Mouse (Mus musculus): ENCODE results near the gene Slc35d2. TPM values are rescaled to one million over a fixed set of nuclear protein-coding genes. Genes with fewer than 3 reads are reported as not detected.

Gene Slc35d2
- polyA plus RNA-seq (2012): 0.18 and 0.41 TPM in 2 replicates

DNA sequence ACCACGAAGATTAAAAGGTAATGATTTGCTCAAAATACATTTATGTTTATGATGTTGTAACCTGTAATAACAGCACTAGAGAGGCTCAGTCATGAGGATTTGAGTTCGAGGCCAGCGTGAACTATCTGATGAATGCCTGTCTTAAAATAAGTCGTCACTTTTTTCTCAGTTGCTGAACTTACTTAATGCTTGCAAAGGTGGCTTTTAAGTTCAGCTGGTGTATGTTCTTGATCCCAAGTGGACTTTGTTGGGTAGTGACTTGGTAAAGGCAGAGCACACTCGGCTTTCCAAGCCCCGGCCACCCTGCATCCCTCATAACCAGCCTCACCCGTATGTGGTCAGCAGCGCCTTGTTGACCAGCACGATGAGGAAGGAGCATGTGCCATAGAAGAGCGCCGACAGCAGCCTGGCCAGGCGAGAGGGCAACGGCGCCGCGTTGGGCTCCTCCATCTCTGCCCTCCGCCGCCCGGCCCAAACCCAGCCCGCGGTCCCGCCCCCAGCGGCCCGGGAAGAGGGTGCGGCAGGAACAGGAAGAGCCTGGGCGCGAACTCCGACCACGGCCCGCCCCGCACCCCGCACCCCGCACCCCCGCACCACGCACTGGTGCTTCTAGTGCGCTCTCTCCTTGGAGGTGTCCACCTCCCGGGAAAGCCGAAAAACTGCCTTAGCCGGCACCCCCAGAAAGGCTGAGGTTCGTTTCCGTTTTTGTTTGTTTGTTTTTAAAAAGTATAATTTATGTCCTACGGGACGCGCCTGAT, at the start of gene Slc35d2:
Gene Slc35d2 (minus strand): TSS at position 511 of the 758 bp plus-strand sequence.
- peak within 1 kb of the TSS; percentile 58 for H3K4me3 ChIP-seq (replicated peaks)
- TF ChIP-seq GATA1 (IDR thresholded peaks at IDR 0.05; ENCODE audit: low read length): no peak
- TF ChIP-seq TAL1 (IDR thresholded peaks at IDR 0.05; ENCODE audit: low read length): no peak
- peaks cover 14% of the 10 kb centered on the region for H3K4me1 ChIP-seq (ENCODE audit: control insufficient read depth)
- no peaks in the 10 kb centered on the region for H3K9me3 ChIP-seq (ENCODE audit: control insufficient read depth, low read length)
- H3K36me3 ChIP-seq (ENCODE audit: control insufficient read depth): peaks cover 62% of the 10 kb centered on the region
- no peaks in the 10 kb centered on the region for H3K27me3 ChIP-seq (ENCODE audit: control insufficient read depth)

DNA sequence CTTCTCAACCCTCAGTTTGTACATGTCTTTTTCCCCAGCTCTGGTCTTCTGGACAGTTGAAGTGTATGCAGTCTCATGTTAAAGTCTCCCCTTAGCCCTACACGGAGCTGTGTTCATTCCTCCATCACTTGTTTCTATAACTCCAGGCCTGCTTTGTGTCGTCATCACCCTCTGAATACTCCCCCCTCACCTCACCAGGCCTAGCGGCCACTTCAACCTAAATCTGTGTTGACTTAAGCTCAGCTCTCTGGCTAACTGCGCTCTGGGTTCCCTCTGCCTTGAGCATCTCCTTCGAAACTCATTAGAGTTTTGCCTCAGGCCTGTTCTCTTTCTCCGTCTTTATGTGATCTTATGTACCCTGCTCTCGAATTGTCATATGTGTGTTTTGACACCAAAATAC, 48.8 kb upstream of the Slc35d2 start:
- TF ChIP-seq TAL1 (IDR thresholded peaks at IDR 0.05; ENCODE audit: low read length) (no peak), GATA1 (IDR thresholded peaks at IDR 0.05; ENCODE audit: low read length) (no peak)
- Histone ChIP-seq H3K4me3 (replicated peaks) (no peak overlapping the region), H3K27me3 (ENCODE audit: control insufficient read depth) (no peaks in the 10 kb centered on the region), H3K4me1 (ENCODE audit: control insufficient read depth) (no peaks in the 10 kb centered on the region), H3K9me3 (ENCODE audit: control insufficient read depth, low read length) (no peaks in the 10 kb centered on the region), H3K36me3 (ENCODE audit: control insufficient read depth) (peaks cover 5% of the 10 kb centered on the region; the same call in 1 of the 2 replicates)

DNA sequence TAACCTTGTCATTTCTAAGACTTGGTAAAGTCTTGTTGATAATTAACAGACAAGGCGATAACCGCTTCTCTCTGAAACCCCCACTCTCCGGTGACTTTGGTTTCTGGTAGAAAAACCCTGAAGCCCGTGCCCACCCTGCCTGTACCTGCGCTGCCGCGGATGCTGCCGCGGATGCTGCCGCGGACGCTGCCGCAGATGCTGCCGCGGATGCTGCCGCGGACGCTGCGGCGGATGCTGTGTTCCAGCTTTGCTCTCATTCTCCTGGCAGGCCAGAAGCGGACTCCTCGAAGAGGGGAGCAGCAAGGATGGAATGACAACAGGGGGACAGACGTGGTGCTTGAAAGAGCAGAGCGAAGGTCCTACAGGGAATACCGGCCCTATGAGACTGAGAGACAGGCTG, 40.6 kb upstream of the Slc35d2 start:
- Histone ChIP-seq H3K4me1 (ENCODE audit: control insufficient read depth) (no peaks in the 10 kb centered on the region), H3K4me3 (replicated peaks) (no peak overlapping the region), H3K36me3 (ENCODE audit: control insufficient read depth) (peaks cover 7% of the 10 kb centered on the region; the same call in 1 of the 2 replicates), H3K9me3 (ENCODE audit: control insufficient read depth, low read length) (no peaks in the 10 kb centered on the region), H3K27me3 (ENCODE audit: control insufficient read depth) (peaks cover 2% of the 10 kb centered on the region; the same call in 1 of the 2 replicates)
- TF ChIP-seq GATA1 (IDR thresholded peaks at IDR 0.05; ENCODE audit: low read length) (no peak), TAL1 (IDR thresholded peaks at IDR 0.05; ENCODE audit: low read length) (no peak)

DNA sequence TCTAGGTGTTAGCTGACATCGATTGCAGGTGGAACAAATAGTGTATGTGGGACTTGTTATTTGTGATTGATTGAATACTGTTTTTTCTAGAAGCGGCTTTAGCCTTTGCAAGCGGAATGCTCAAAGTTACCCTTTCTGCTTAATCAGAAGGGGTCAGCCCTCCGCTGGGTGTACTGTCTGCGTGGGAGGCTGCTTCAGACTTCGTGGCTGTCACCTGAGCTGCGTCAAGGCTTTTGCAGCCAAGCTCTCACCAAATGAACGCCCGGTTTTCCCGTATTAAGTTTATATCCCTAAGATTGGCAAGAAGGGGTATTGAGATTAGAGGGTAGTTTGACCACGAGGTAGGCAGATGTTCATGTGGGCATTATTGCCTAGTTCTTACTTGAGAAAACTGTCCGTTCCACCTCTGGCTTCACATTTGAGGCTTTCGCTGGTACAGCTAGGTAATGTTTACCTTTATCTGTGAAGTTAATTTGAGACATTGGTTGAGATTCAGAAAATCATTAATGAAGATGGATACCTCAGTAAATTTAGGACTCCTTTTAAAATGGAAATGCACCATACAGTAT, 34.1 kb upstream of the Slc35d2 start:
- H3K36me3 ChIP-seq (ENCODE audit: control insufficient read depth): no peaks in the 10 kb centered on the region
- H3K4me1 ChIP-seq (ENCODE audit: control insufficient read depth): peaks cover 28% of the 10 kb centered on the region
- peak overlapping the region; percentile 80 for H3K4me3 ChIP-seq (replicated peaks)
- TF ChIP-seq TAL1 (IDR thresholded peaks at IDR 0.05; ENCODE audit: low read length): no peak
- TF ChIP-seq GATA1 (IDR thresholded peaks at IDR 0.05; ENCODE audit: low read length): no peak
- peaks cover 60% of the 10 kb centered on the region for H3K27me3 ChIP-seq (ENCODE audit: control insufficient read depth)
- H3K9me3 ChIP-seq (ENCODE audit: control insufficient read depth, low read length): no peaks in the 10 kb centered on the region

DNA sequence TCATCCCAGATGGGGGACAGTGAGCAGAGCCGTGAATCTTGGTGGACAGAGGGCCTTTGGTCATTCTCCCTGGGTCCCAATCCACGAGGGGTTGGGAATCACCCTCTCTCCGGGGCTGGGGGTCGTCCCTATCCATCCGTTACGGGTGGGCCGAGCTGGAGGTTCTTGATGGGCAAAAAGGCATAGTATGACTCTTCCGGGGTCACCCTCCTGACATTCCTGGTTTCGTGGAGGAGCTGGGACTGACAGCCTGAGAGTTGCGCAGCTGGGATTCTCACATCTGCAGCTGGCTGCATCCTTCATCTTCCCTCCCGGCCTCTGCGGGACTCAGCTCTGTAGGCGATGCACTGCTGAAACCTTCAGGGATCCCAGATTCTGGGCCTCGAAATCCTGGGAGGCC, 33.5 kb upstream of the Slc35d2 start:
- Histone ChIP-seq H3K27me3 (ENCODE audit: control insufficient read depth) (peaks cover 66% of the 10 kb centered on the region), H3K9me3 (ENCODE audit: control insufficient read depth, low read length) (no peaks in the 10 kb centered on the region), H3K4me3 (replicated peaks) (peak overlapping the region; percentile 80), H3K4me1 (ENCODE audit: control insufficient read depth) (peaks cover 28% of the 10 kb centered on the region), H3K36me3 (ENCODE audit: control insufficient read depth) (no peaks in the 10 kb centered on the region)
- no peak for TF ChIP-seq GATA1 (IDR thresholded peaks at IDR 0.05; ENCODE audit: low read length)
- TF ChIP-seq TAL1 (IDR thresholded peaks at IDR 0.05; ENCODE audit: low read length): no peak

DNA sequence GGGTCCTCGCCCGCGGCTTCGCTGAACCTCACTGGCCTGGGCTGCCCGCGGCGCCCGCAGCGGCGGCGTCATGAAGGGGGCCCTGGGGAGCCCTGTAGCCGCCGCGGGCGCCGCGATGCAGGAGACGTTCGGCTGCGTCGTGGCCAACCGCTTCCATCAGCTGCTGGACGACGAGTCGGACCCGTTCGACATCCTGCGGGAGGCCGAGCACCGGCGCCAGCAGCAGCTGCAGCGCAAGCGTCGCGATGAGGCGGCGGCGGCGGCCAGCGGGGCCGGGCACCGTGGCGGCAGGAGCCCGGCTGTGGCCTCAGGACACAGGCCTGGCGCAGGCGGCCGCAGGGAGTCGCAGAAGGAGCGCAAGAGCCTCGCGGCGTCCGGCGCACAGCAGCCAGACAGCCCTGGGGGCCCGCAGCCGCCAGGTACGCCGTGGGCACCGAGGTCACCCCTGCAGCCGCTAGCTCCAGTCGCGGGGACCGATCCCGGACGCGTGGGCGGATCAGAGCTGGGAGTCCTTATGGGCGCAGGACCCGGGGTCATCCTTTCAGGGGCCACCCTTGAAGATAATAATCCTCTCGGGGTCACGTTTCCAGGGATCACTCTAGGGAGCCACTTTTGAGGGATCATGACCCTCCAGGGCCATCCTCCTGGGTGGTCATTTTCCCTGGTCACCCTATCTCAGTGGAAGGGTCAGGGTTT, 32.9 kb upstream of the Slc35d2 start:
- no peak for TF ChIP-seq TAL1 (IDR thresholded peaks at IDR 0.05; ENCODE audit: low read length)
- TF ChIP-seq GATA1 (IDR thresholded peaks at IDR 0.05; ENCODE audit: low read length): no peak

DNA sequence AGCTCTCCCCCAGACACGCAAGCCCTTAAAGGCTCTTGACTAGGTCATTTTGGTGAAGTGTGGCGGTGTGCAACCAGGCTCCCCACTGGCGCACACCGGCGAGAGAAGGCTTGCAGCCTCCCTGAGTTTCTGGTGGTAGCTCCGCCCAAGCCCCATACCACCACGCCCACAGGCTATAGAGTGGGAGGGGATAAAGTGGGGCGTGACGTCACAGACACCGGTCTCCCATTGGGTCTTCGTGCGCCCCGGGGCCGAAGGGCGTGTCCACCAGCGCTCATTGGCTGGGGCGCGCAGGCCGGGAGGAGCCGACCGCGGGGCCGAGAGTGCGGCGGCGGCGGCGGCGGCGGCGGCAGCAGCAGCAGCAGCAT, 32.4 kb upstream of the Slc35d2 start, which contains the start of gene Habp4:
Gene Habp4 (plus strand): TSS at position 277 of the 368 bp plus-strand sequence.
- H3K27me3 ChIP-seq (ENCODE audit: control insufficient read depth): peaks cover 77% of the 10 kb centered on the region
- peaks cover 28% of the 10 kb centered on the region for H3K4me1 ChIP-seq (ENCODE audit: control insufficient read depth)
- H3K9me3 ChIP-seq (ENCODE audit: control insufficient read depth, low read length): no peaks in the 10 kb centered on the region
- no peak for TF ChIP-seq GATA1 (IDR thresholded peaks at IDR 0.05; ENCODE audit: low read length)
- no peak for TF ChIP-seq TAL1 (IDR thresholded peaks at IDR 0.05; ENCODE audit: low read length)
- no peaks in the 10 kb centered on the region for H3K36me3 ChIP-seq (ENCODE audit: control insufficient read depth)
- H3K4me3 ChIP-seq (replicated peaks): peak within 1 kb of the TSS; percentile 80

More for the DNA sequence above, 32.9 kb upstream of the Slc35d2 start:
- Histone ChIP-seq H3K27me3 (ENCODE audit: control insufficient read depth) (peaks cover 72% of the 10 kb centered on the region), H3K9me3 (ENCODE audit: control insufficient read depth, low read length) (no peaks in the 10 kb centered on the region), H3K4me3 (replicated peaks) (peak overlapping the region; percentile 80), H3K36me3 (ENCODE audit: control insufficient read depth) (no peaks in the 10 kb centered on the region), H3K4me1 (ENCODE audit: control insufficient read depth) (peaks cover 28% of the 10 kb centered on the region)

DNA sequence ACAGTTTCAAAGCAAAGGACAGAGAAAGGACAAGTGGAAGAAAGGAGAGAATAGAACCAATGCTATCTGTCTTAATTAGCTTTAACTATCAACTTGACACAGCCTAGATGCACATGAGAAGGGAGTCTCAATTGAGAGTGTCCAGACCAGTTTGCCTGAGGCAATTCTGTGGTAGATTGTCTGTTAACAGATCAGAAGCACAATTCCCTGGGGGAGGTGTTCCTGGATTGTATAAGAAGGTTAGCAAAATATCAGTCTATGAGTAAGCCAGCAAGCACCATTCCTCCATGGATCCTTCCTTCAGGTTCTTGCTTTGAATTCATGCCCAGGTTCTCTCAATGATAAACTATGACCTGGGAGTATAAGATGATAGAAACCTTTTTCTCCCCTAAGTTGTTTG, 27.8 kb upstream of the Slc35d2 start:
- H3K36me3 ChIP-seq (ENCODE audit: control insufficient read depth): no peaks in the 10 kb centered on the region; the same call in 1 of the 2 replicates
- peaks cover 67% of the 10 kb centered on the region for H3K27me3 ChIP-seq (ENCODE audit: control insufficient read depth)
- H3K4me3 ChIP-seq (replicated peaks): no peak overlapping the region
- no peak for TF ChIP-seq TAL1 (IDR thresholded peaks at IDR 0.05; ENCODE audit: low read length)
- no peak for TF ChIP-seq GATA1 (IDR thresholded peaks at IDR 0.05; ENCODE audit: low read length)
- peaks cover 39% of the 10 kb centered on the region for H3K4me1 ChIP-seq (ENCODE audit: control insufficient read depth)
- H3K9me3 ChIP-seq (ENCODE audit: control insufficient read depth, low read length): no peaks in the 10 kb centered on the region

DNA sequence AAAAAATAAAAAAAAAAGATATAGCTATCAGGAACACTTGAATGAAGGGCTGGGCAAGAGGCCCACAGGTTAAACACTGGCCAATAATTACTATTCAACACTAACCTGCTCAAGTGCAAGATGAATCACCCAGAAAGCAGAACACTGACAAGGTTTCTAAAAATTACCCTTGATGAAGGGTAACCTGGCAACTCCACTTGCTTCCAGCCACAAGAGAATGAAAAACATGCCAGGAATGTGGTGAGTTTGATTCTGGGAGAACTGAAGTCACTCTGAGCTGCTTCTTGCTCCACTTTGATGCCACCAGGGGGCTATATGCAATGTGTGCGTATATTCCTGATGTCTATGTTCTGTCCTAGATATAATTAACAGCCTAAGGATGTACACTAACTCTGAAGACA, 26.0 kb upstream of the Slc35d2 start:
- H3K36me3 ChIP-seq (ENCODE audit: control insufficient read depth): peaks cover 17% of the 10 kb centered on the region
- peaks cover 37% of the 10 kb centered on the region for H3K4me1 ChIP-seq (ENCODE audit: control insufficient read depth)
- no peaks in the 10 kb centered on the region for H3K9me3 ChIP-seq (ENCODE audit: control insufficient read depth, low read length)
- H3K27me3 ChIP-seq (ENCODE audit: control insufficient read depth): peaks cover 54% of the 10 kb centered on the region
- H3K4me3 ChIP-seq (replicated peaks): no peak overlapping the region
- TF ChIP-seq GATA1 (IDR thresholded peaks at IDR 0.05; ENCODE audit: low read length): no peak
- no peak for TF ChIP-seq TAL1 (IDR thresholded peaks at IDR 0.05; ENCODE audit: low read length)
